Mouse (Mus musculus): Measurements from ENCODE around the gene Opn1sw.

GRCm38 (mm10) chr6:29399851-29400250 lies 11.6 kb upstream of the Opn1sw start:
- TF ChIP-seq CTCF (IDR thresholded peaks at IDR 0.05; ENCODE audit: low read depth, low read length) (no peak), POLR2A (IDR thresholded peaks at IDR 0.05; ENCODE audit: insufficient read depth, low read length) (no peak)
